9 mouse cellular contexts compared by ENCODE assay signal in genomic region chr17:9893966-9894365, GRCm38 (mm10).
DNase-seq lines count a peak whose midpoint lies in the region; ATAC-seq and TF ChIP-seq lines count a peak whose summit lies in the region.
"Had no signal": no experiment of that assay in that cellular context is flagged by ENCODE, and none has a peak within 500 bp of the region (broad histone marks: within the 10 kb centered on the region; RNA-seq: fewer than 3 reads in every experiment).

No protein-coding gene starts in this region.

- no peak overlapping the region for H3K9ac ChIP-seq in neural tube, embryonic 15.5 days (replicated peaks)
- no peak overlapping the region for H3K9ac ChIP-seq in kidney, embryonic 14.5 days (ENCODE audit: low read depth, low read length)
- H3K9ac ChIP-seq: midbrain, embryonic 12.5 days had no signal

- no peaks in the 10 kb centered on the region for H3K36me3 ChIP-seq in neural tube, embryonic 15.5 days
- H3K36me3 ChIP-seq in kidney, embryonic 14.5 days (ENCODE audit: control insufficient read depth, insufficient read depth, low read length): no peaks in the 10 kb centered on the region
- H3K36me3 ChIP-seq: midbrain, embryonic 12.5 days had no signal

- H3K4me3 ChIP-seq in neural tube, embryonic 15.5 days (replicated peaks): no peak overlapping the region
- no peak overlapping the region for H3K4me3 ChIP-seq in kidney, embryonic 14.5 days (ENCODE audit: low read length)
- H3K4me3 ChIP-seq in cerebellum, adult 2 months (replicated peaks; ENCODE audit: insufficient read depth, low read depth, low read length): no peak overlapping the region
- H3K4me3 ChIP-seq: midbrain, embryonic 12.5 days had no signal

- H3K27ac ChIP-seq in neural tube, embryonic 15.5 days (replicated peaks): no peak overlapping the region
- no peak overlapping the region for H3K27ac ChIP-seq in kidney, embryonic 14.5 days (ENCODE audit: low read depth, low read length)
- no peak overlapping the region for H3K27ac ChIP-seq in cerebellum, adult 2 months (ENCODE audit: insufficient read depth, low read length)
- H3K27ac ChIP-seq: midbrain, embryonic 12.5 days had no signal

- 48% methylated on average over 6 of the region's 6 CpGs for WGBS in neural tube, embryonic 15.5 days
- 46% methylated on average over 6 of the region's 6 CpGs for WGBS in kidney, embryonic 14.5 days
- 53% methylated on average over 6 of the region's 6 CpGs for WGBS in cerebellum, adult 2 months

- H3K27me3 ChIP-seq in neural tube, embryonic 15.5 days (replicated peaks): no peaks in the 10 kb centered on the region
- H3K27me3 ChIP-seq in kidney, embryonic 14.5 days (ENCODE audit: control insufficient read depth, insufficient read depth, low read length): no peaks in the 10 kb centered on the region
- no peaks in the 10 kb centered on the region for H3K27me3 ChIP-seq in cerebellum, adult 2 months (ENCODE audit: control insufficient read depth, insufficient read depth, low read length)

- no peaks in the 10 kb centered on the region for H3K9me3 ChIP-seq in neural tube, embryonic 15.5 days (replicated peaks)
- H3K9me3 ChIP-seq in kidney, embryonic 14.5 days (ENCODE audit: control insufficient read depth, low read length): no peaks in the 10 kb centered on the region
- H3K9me3 ChIP-seq: midbrain, embryonic 12.5 days had no signal

- TF ChIP-seq CTCF in cerebellum, adult 2 months (IDR thresholded peaks at IDR 0.05; ENCODE audit: borderline replicate concordance, insufficient read depth, low read depth, low read length): no peak

- ATAC-seq in neural tube, embryonic 15.5 days (ENCODE audit: low FRiP score): no peak
- ATAC-seq in kidney, embryonic 14.5 days (ENCODE audit: low FRiP score, low TSS enrichment): peak; percentile 79; the same call in 1 of the 2 replicates

- H3K4me2 ChIP-seq in neural tube, embryonic 15.5 days: no peak overlapping the region
- no peak overlapping the region for H3K4me2 ChIP-seq in kidney, embryonic 14.5 days (replicated peaks; ENCODE audit: low read depth, low read length)
- H3K4me2 ChIP-seq: midbrain, embryonic 12.5 days had no signal

- no peak for TF ChIP-seq POLR2A in cerebellum, adult 2 months (IDR thresholded peaks at IDR 0.05; ENCODE audit: borderline replicate concordance, insufficient read depth, low read length)

- H3K4me1 ChIP-seq in neural tube, embryonic 15.5 days: peaks cover 11% of the 10 kb centered on the region
- peaks cover 15% of the 10 kb centered on the region; the same call in 1 of the 2 replicates for H3K4me1 ChIP-seq in kidney, embryonic 14.5 days (ENCODE audit: control insufficient read depth, insufficient read depth, low read length)
- no peaks in the 10 kb centered on the region for H3K4me1 ChIP-seq in cerebellum, adult 2 months (ENCODE audit: control insufficient read depth, insufficient read depth, low read length)

- peak; percentile 18 for DNase-seq in adrenal gland, postnatal 10 days
- no peak for DNase-seq in adrenal gland, adult 8-10 months
- peak; percentile 57 for DNase-seq in neural tube, embryonic 10.5 days (ENCODE audit: extremely low spot score, low spot score)
- DNase-seq in retina, postnatal 1 day: peak; percentile 76
- DNase-seq in frontal cortex, adult 2 months (ENCODE audit: extremely low spot score in 1 of 2, low spot score in 1 of 2): no peak
- DNase-seq in cerebellum, adult 2 months: no peak

Comparison
In these comparisons a context has a peak if more than half of its experiments do, and no peak if none do; other contexts are left out.
1. DNase-seq: peak in adrenal gland, postnatal 10 days (single experiment), neural tube, embryonic 10.5 days (single experiment) and retina, postnatal 1 day (single experiment); none in adrenal gland, adult 8-10 months (single experiment), frontal cortex, adult 2 months (0 of 2) and cerebellum, adult 2 months (0 of 2).